Mouse (Mus musculus) stomach, postnatal 0 days (tissue): ENCODE measurements around the gene Tcf15.

Experiments
- CTCF ChIP-seq: IDR thresholded peaks from 2 replicates; pipeline ENCODE4 v1.5.1; 2016; ENCODE audit warnings: antibody characterized with exemption, low read depth, mild to moderate bottlenecking, moderate library complexity
- EP300 ChIP-seq: optimal IDR thresholded peaks from 2 replicates; pipeline ENCODE3; 2016; ENCODE audit warnings: antibody characterized with exemption

- TF ChIP-seq CTCF: no peak
- TF ChIP-seq EP300: no peak
Measured at GRCm38 (mm10) chr2:152193346-152193710, 50.0 kb downstream of the Tcf15 start.
